ENCODE assay signal across 13 mouse cellular contexts in the genomic region with DNA sequence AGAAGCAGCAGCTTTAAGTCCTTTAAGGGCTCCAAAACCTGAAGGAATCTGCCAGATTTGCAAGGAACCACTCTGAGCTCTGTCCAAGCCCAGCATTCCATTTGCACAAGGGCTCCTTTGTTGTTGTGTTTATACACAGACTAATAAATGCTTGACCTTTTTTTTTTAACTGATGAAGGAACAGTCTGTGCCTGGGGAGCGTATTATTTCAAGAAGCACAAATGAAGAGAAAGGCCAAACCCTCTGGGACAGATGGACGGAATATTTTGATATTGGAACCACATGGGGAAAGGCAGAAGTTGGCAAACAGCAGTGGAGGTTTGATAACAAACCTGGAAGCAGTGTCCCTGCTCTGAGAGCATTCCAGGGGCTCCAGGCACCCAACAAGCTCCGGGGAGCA.
DNase-seq lines count a peak whose midpoint lies in the region; ATAC-seq and TF ChIP-seq lines count a peak whose summit lies in the region.
"Had no signal": no experiment of that assay in that cellular context is flagged by ENCODE, and none has a peak within 500 bp of the region (broad histone marks: within the 10 kb centered on the region; RNA-seq: fewer than 3 reads in every experiment).

No protein-coding gene starts in this region.

- no peak overlapping the region for H3K4me3 ChIP-seq in kidney, adult 2 months (ENCODE audit: insufficient read depth, low read depth, low read length)
- H3K4me3 ChIP-seq in kidney, embryonic 16.5 days (ENCODE audit: low read length) = no peak overlapping the region
- no peak overlapping the region for H3K4me3 ChIP-seq in limb, embryonic 15.5 days
- no peak overlapping the region for H3K4me3 ChIP-seq in left cerebral cortex, adult 2 months
- H3K4me3 ChIP-seq: hindbrain, embryonic 10.5 days; midbrain, embryonic 12.5 days had no signal

- no peak for TF ChIP-seq CTCF in kidney, adult 2 months (conservative IDR thresholded peaks at IDR 0.05; ENCODE audit: insufficient read depth, insufficient read length, low read depth, low read length)
- no peak for TF ChIP-seq CTCF in brain, embryonic 14.5 days (IDR thresholded peaks at IDR 0.05; ENCODE audit: borderline replicate concordance, extremely low read depth, insufficient read depth, insufficient read length)
- TF ChIP-seq CTCF in left cerebral cortex, adult 2 months (IDR thresholded peaks at IDR 0.05) = no peak

- H3K9ac ChIP-seq in kidney, embryonic 16.5 days (replicated peaks; ENCODE audit: low read length) = no peak overlapping the region
- no peak overlapping the region for H3K9ac ChIP-seq in limb, embryonic 15.5 days
- H3K9ac ChIP-seq: midbrain, embryonic 12.5 days had no signal

- 62% methylated on average over 3 of the region's 3 CpGs for WGBS in kidney, adult 2 months
- WGBS in kidney, embryonic 16.5 days = 57% methylated on average over 3 of the region's 3 CpGs
- WGBS in limb, embryonic 15.5 days = 32% methylated on average over 3 of the region's 3 CpGs

- peaks cover 12% of the 10 kb centered on the region; the same call in 1 of the 2 replicates for H3K4me1 ChIP-seq in kidney, adult 2 months (ENCODE audit: control insufficient read depth, insufficient read depth, low read length)
- H3K4me1 ChIP-seq in kidney, embryonic 16.5 days (ENCODE audit: insufficient read depth, low read length) = peaks cover 3% of the 10 kb centered on the region; the same call in 1 of the 2 replicates
- H3K4me1 ChIP-seq in limb, embryonic 15.5 days = peaks cover 9% of the 10 kb centered on the region; the same call in 1 of the 2 replicates
- H3K4me1 ChIP-seq: midbrain, embryonic 12.5 days had no signal

- no peak for ATAC-seq in kidney, embryonic 16.5 days (ENCODE audit: low FRiP score, low TSS enrichment)
- no peak for ATAC-seq in limb, embryonic 15.5 days (ENCODE audit: insufficient number of reproducible peaks, low FRiP score, low TSS enrichment, low read depth)

- no peak overlapping the region for H3K27ac ChIP-seq in kidney, adult 2 months (ENCODE audit: insufficient read depth, low read depth, low read length)
- no peak overlapping the region for H3K27ac ChIP-seq in kidney, embryonic 16.5 days (ENCODE audit: low read length)
- H3K27ac ChIP-seq in limb, embryonic 15.5 days = peak overlapping the region; percentile 39; the same call in 1 of the 2 replicates
- H3K27ac ChIP-seq in left cerebral cortex, adult 2 months = no peak overlapping the region
- H3K27ac ChIP-seq: hindbrain, embryonic 10.5 days; midbrain, embryonic 12.5 days had no signal

- H3K4me2 ChIP-seq in kidney, embryonic 16.5 days (replicated peaks; ENCODE audit: low read depth, low read length) = no peak overlapping the region
- no peak overlapping the region for H3K4me2 ChIP-seq in limb, embryonic 15.5 days
- H3K4me2 ChIP-seq: midbrain, embryonic 12.5 days had no signal

- peak; percentile 42 for DNase-seq in kidney, adult 2 months
- peak; percentile 14 for DNase-seq in brain, embryonic 14.5 days (ENCODE audit: low read depth)
- peak; percentile 87 for DNase-seq in fibroblast of lung, adult 2 months (ENCODE audit: low read depth)
- DNase-seq in frontal cortex, postnatal 36 days (ENCODE audit: low spot score in 2 of 2) = no peak
- no peak for DNase-seq in left cerebral cortex, adult 2 months (ENCODE audit: extremely low spot score in 1 of 2, low spot score in 2 of 2)
- DNase-seq: cerebellum, adult 18-20 months; kidney, postnatal 10 days; left cerebral cortex, postnatal 4 days; thymus, postnatal 4 days had no signal

- no peaks in the 10 kb centered on the region for H3K9me3 ChIP-seq in kidney, embryonic 16.5 days (ENCODE audit: low read length)
- no peaks in the 10 kb centered on the region for H3K9me3 ChIP-seq in limb, embryonic 15.5 days
- H3K9me3 ChIP-seq: hindbrain, embryonic 10.5 days; midbrain, embryonic 12.5 days had no signal

- H3K36me3 ChIP-seq in kidney, adult 2 months (ENCODE audit: control insufficient read depth, insufficient read depth, low read length) = no peaks in the 10 kb centered on the region
- no peaks in the 10 kb centered on the region for H3K36me3 ChIP-seq in kidney, embryonic 16.5 days (ENCODE audit: insufficient read depth, low read length)
- no peaks in the 10 kb centered on the region for H3K36me3 ChIP-seq in limb, embryonic 15.5 days
- H3K36me3 ChIP-seq: hindbrain, embryonic 10.5 days; midbrain, embryonic 12.5 days had no signal

- intact Hi-C loops in left cerebral cortex, adult 2 months (cut with DNase I) = no loop called here

- H3K27me3 ChIP-seq in kidney, adult 2 months (replicated peaks; ENCODE audit: control insufficient read depth, insufficient read depth, low read length) = no peaks in the 10 kb centered on the region
- no peaks in the 10 kb centered on the region for H3K27me3 ChIP-seq in kidney, embryonic 16.5 days (ENCODE audit: insufficient read depth, low read length)
- H3K27me3 ChIP-seq in limb, embryonic 15.5 days = no peaks in the 10 kb centered on the region
- H3K27me3 ChIP-seq: midbrain, embryonic 12.5 days had no signal

- no peak for TF ChIP-seq POLR2A in kidney, adult 2 months (IDR thresholded peaks at IDR 0.05; ENCODE audit: low read depth, low read length)
- no peak for TF ChIP-seq POLR2A in brain, embryonic 14.5 days (IDR thresholded peaks at IDR 0.05; ENCODE audit: borderline replicate concordance, extremely low read depth, insufficient read depth, insufficient read length, poor library complexity, severe bottlenecking)

Comparison
In these comparisons a context has a peak if more than half of its experiments do, and no peak if none do; other contexts are left out.
1. DNase-seq: peak in kidney, adult 2 months (single experiment), brain, embryonic 14.5 days (single experiment) and fibroblast of lung, adult 2 months (single experiment); none in frontal cortex, postnatal 36 days (0 of 2) and left cerebral cortex, adult 2 months (0 of 2).